Mouse (Mus musculus): ENCODE measurements around the gene Cavin3. TPM values are rescaled to one million over a fixed set of nuclear protein-coding genes. Genes with fewer than 3 reads are reported as not detected.

The Cavin3 gene
- polyA plus RNA-seq, 1 experiment from 2014 or later, result 137 TPM

DNA sequence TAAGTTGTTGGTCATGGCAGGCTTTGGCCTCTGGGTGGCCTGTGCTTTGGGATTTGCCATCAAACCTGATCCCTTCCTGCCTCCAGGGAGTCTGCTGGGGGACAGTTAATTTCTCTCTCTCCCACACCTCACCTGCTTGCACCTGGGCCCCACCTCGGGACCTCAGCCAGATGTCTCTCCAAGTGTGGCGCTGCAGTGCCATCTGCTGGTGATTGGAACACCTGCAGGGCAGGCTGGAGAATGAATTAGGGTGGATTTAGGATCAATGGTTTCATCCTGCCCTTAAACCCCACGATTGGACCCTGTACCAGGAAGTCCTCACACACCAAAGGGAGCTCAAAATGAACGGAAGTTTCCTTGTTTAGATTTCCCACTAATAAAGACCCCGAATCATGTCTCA is 33.1 kb upstream of the Cavin3 start:
- no peak overlapping the region for H3K4me2 ChIP-seq (ENCODE audit: low read depth, low read length)
- no peak overlapping the region for H3K9ac ChIP-seq (ENCODE audit: low read depth, low read length)
- H3K4me3 ChIP-seq (ENCODE audit: low read depth, low read length), result no peak overlapping the region
- H3K9me3 ChIP-seq (ENCODE audit: control insufficient read depth, low read length), result no peaks in the 10 kb centered on the region
- ATAC-seq (ENCODE audit: low read depth) (peak; percentile 45; the same call in 1 of the 2 replicates), DNase-seq (ENCODE audit: low spot score) (peak; percentile 70)
- 7% methylated on average over 5 of the region's 5 CpGs for WGBS
- H3K36me3 ChIP-seq (ENCODE audit: control insufficient read depth, insufficient read depth, low read length), result no peaks in the 10 kb centered on the region
- no peaks in the 10 kb centered on the region for H3K27me3 ChIP-seq (replicated peaks; ENCODE audit: control insufficient read depth, insufficient read depth, low read length)
- H3K4me1 ChIP-seq (ENCODE audit: control insufficient read depth, insufficient read depth, low read length), result peaks cover 5% of the 10 kb centered on the region; the same call in 1 of the 2 replicates
- no peak overlapping the region for H3K27ac ChIP-seq (replicated peaks; ENCODE audit: low read depth, low read length)

- H3K27ac ChIP-seq (replicated peaks; ENCODE audit: low read depth, low read length), result no peak overlapping the region
- no peak overlapping the region for H3K4me3 ChIP-seq (ENCODE audit: low read depth, low read length)
- no peaks in the 10 kb centered on the region for H3K27me3 ChIP-seq (replicated peaks; ENCODE audit: control insufficient read depth, insufficient read depth, low read length)
- 47% methylated on average over 5 of the region's 5 CpGs for WGBS
- no peak overlapping the region for H3K4me2 ChIP-seq (ENCODE audit: low read depth, low read length)
- H3K9me3 ChIP-seq (ENCODE audit: control insufficient read depth, low read length), result no peaks in the 10 kb centered on the region
- ATAC-seq (ENCODE audit: low read depth), result no peak
- no peak for DNase-seq (ENCODE audit: low spot score)
- peaks cover 5% of the 10 kb centered on the region; the same call in 1 of the 2 replicates for H3K4me1 ChIP-seq (ENCODE audit: control insufficient read depth, insufficient read depth, low read length)
- H3K9ac ChIP-seq (ENCODE audit: low read depth, low read length), result no peak overlapping the region
- no peaks in the 10 kb centered on the region for H3K36me3 ChIP-seq (ENCODE audit: control insufficient read depth, insufficient read depth, low read length)
Measured at GRCm38 (mm10) chr7:105514561-105514960, 32.5 kb upstream of the Cavin3 start.

DNA sequence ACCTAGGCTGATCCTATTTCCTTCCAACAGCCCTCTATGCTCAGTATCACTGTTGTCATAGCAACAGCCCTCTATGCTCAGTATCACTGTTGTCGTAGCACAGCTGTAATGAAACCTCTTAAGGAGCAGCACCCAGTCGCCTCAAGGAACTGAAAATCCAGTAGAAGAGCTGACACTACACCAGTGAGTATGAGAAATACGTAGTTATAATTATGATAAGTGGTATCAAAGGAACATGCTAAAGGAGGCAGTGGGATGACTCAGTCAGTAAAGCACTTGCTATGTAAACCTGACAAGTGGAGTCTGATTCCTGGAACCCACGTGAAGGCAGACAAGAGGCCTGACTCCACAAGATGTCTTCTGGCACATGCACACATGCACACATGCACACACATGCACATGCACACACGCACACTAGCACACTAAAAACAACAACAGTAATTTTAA is 31.8 kb upstream of the Cavin3 start:
- DNase-seq (ENCODE audit: low spot score) (no peak), ATAC-seq (ENCODE audit: low read depth) (no peak)
- no peak overlapping the region for H3K4me2 ChIP-seq (ENCODE audit: low read depth, low read length)
- H3K9me3 ChIP-seq (ENCODE audit: control insufficient read depth, low read length), result no peaks in the 10 kb centered on the region
- H3K36me3 ChIP-seq (ENCODE audit: control insufficient read depth, insufficient read depth, low read length), result no peaks in the 10 kb centered on the region
- no peak overlapping the region for H3K27ac ChIP-seq (replicated peaks; ENCODE audit: low read depth, low read length)
- 43% methylated on average over 5 of the region's 5 CpGs for WGBS
- H3K4me3 ChIP-seq (ENCODE audit: low read depth, low read length), result no peak overlapping the region
- H3K9ac ChIP-seq (ENCODE audit: low read depth, low read length), result no peak overlapping the region
- peaks cover 5% of the 10 kb centered on the region; the same call in 1 of the 2 replicates for H3K4me1 ChIP-seq (ENCODE audit: control insufficient read depth, insufficient read depth, low read length)
- no peaks in the 10 kb centered on the region for H3K27me3 ChIP-seq (replicated peaks; ENCODE audit: control insufficient read depth, insufficient read depth, low read length)

GRCm38 (mm10) chr7:105510143-105510542 is 28.0 kb upstream of the Cavin3 start:
- H3K27me3 ChIP-seq (replicated peaks; ENCODE audit: control insufficient read depth, insufficient read depth, low read length), result no peaks in the 10 kb centered on the region
- ATAC-seq (ENCODE audit: low read depth) (no peak), DNase-seq (ENCODE audit: low spot score) (no peak)
- peaks cover 5% of the 10 kb centered on the region; the same call in 1 of the 2 replicates for H3K4me1 ChIP-seq (ENCODE audit: control insufficient read depth, insufficient read depth, low read length)
- H3K9ac ChIP-seq (ENCODE audit: low read depth, low read length), result no peak overlapping the region
- no peaks in the 10 kb centered on the region for H3K36me3 ChIP-seq (ENCODE audit: control insufficient read depth, insufficient read depth, low read length)
- no peak overlapping the region for H3K4me3 ChIP-seq (ENCODE audit: low read depth, low read length)
- no peaks in the 10 kb centered on the region for H3K9me3 ChIP-seq (ENCODE audit: control insufficient read depth, low read length)
- H3K4me2 ChIP-seq (ENCODE audit: low read depth, low read length), result no peak overlapping the region
- WGBS, result 79% methylated on average over 5 of the region's 5 CpGs
- no peak overlapping the region for H3K27ac ChIP-seq (replicated peaks; ENCODE audit: low read depth, low read length)

DNA sequence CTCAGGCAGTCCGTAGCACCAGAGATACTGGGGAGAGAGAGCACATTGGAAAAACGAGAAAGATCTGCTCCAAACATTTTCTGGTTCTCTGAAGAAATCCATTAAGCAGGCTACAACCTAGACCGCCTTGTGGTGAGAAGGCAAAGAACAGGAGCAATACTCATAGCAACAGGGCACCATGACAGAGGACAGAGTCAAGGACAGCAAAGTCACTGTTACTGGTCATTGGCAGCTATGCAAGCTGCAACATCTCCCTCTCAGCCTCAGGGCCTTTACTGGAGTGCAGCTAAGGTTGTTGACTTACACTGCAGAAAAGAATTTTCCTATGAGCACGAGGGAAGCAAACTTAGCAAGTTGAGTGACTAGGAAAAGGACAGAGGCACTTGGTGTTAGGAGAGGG is 25.2 kb upstream of the Cavin3 start:
- Histone ChIP-seq H3K4me1 (ENCODE audit: control insufficient read depth, insufficient read depth, low read length) (no peaks in the 10 kb centered on the region), H3K27ac (replicated peaks; ENCODE audit: low read depth, low read length) (no peak overlapping the region), H3K4me3 (ENCODE audit: low read depth, low read length) (no peak overlapping the region), H3K27me3 (replicated peaks; ENCODE audit: control insufficient read depth, insufficient read depth, low read length) (no peaks in the 10 kb centered on the region), H3K4me2 (ENCODE audit: low read depth, low read length) (no peak overlapping the region), H3K36me3 (ENCODE audit: control insufficient read depth, insufficient read depth, low read length) (no peaks in the 10 kb centered on the region), H3K9me3 (ENCODE audit: control insufficient read depth, low read length) (no peaks in the 10 kb centered on the region), H3K9ac (ENCODE audit: low read depth, low read length) (no peak overlapping the region)
- no peak for DNase-seq (ENCODE audit: low spot score)
- ATAC-seq (ENCODE audit: low read depth), result no peak
- WGBS, result 73% methylated on average over 4 of the region's 4 CpGs

GRCm38 (mm10) chr7:105501984-105502383 is 19.9 kb upstream of the Cavin3 start:
- 83% methylated on average over 4 of the region's 4 CpGs for WGBS
- Histone ChIP-seq H3K4me3 (ENCODE audit: low read depth, low read length) (no peak overlapping the region), H3K4me2 (ENCODE audit: low read depth, low read length) (no peak overlapping the region), H3K27ac (replicated peaks; ENCODE audit: low read depth, low read length) (no peak overlapping the region), H3K36me3 (ENCODE audit: control insufficient read depth, insufficient read depth, low read length) (no peaks in the 10 kb centered on the region), H3K9me3 (ENCODE audit: control insufficient read depth, low read length) (no peaks in the 10 kb centered on the region), H3K27me3 (replicated peaks; ENCODE audit: control insufficient read depth, insufficient read depth, low read length) (no peaks in the 10 kb centered on the region), H3K9ac (ENCODE audit: low read depth, low read length) (no peak overlapping the region), H3K4me1 (ENCODE audit: control insufficient read depth, insufficient read depth, low read length) (no peaks in the 10 kb centered on the region)
- DNase-seq (ENCODE audit: low spot score), result no peak
- ATAC-seq (ENCODE audit: low read depth), result no peak

- 84% methylated on average over 1 of the region's 1 CpGs for WGBS
Measured at GRCm38 (mm10) chr7:105499676-105500075, 17.6 kb upstream of the Cavin3 start.

DNA sequence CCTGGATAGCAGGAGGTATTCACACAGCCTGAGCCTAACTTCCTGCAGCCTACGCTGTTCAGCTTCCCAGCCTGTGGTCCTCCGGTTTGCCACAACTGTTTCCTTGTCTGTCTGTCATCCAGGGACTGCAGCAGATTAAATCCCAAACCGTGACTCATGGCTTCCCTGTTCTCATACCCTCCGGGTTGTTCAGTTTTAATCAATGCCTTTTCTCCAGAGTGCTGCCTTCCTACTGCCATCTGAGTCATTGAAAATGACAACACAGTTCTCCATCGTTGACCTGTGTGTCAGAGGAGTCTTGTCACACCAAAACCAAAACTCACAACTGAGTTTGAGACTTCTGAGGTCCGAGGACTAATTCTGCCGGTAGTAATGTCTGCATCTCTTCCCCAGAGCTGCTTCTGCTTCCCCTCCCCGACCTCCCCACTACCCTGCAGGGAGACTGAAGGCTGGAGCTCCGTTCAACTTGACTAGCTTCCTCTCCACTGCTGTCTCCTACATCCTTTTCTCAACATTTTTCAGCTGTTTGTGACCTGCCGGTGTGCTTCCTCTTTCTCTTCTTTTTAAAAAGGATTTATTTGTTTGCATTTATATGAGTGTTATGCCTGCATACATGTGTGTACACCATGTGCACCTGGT is 16.9 kb upstream of the Cavin3 start:
- Histone ChIP-seq H3K4me2 (ENCODE audit: low read depth, low read length) (no peak overlapping the region), H3K27me3 (replicated peaks; ENCODE audit: control insufficient read depth, insufficient read depth, low read length) (no peaks in the 10 kb centered on the region), H3K9ac (ENCODE audit: low read depth, low read length) (no peak overlapping the region), H3K4me1 (ENCODE audit: control insufficient read depth, insufficient read depth, low read length) (no peaks in the 10 kb centered on the region), H3K27ac (replicated peaks; ENCODE audit: low read depth, low read length) (no peak overlapping the region), H3K4me3 (ENCODE audit: low read depth, low read length) (no peak overlapping the region), H3K36me3 (ENCODE audit: control insufficient read depth, insufficient read depth, low read length) (no peaks in the 10 kb centered on the region), H3K9me3 (ENCODE audit: control insufficient read depth, low read length) (no peaks in the 10 kb centered on the region)
- ATAC-seq (ENCODE audit: low read depth) (no peak), DNase-seq (ENCODE audit: low spot score) (no peak)
- 25% methylated on average over 10 of the region's 10 CpGs for WGBS

More at GRCm38 (mm10) chr7:105499676-105500075, 17.6 kb upstream of the Cavin3 start:
- Histone ChIP-seq H3K27ac (replicated peaks; ENCODE audit: low read depth, low read length) (no peak overlapping the region), H3K9me3 (ENCODE audit: control insufficient read depth, low read length) (no peaks in the 10 kb centered on the region), H3K4me3 (ENCODE audit: low read depth, low read length) (no peak overlapping the region), H3K4me1 (ENCODE audit: control insufficient read depth, insufficient read depth, low read length) (no peaks in the 10 kb centered on the region), H3K9ac (ENCODE audit: low read depth, low read length) (no peak overlapping the region), H3K36me3 (ENCODE audit: control insufficient read depth, insufficient read depth, low read length) (no peaks in the 10 kb centered on the region), H3K27me3 (replicated peaks; ENCODE audit: control insufficient read depth, insufficient read depth, low read length) (no peaks in the 10 kb centered on the region), H3K4me2 (ENCODE audit: low read depth, low read length) (no peak overlapping the region)
- ATAC-seq (ENCODE audit: low read depth) (no peak), DNase-seq (ENCODE audit: low spot score) (no peak)

DNA sequence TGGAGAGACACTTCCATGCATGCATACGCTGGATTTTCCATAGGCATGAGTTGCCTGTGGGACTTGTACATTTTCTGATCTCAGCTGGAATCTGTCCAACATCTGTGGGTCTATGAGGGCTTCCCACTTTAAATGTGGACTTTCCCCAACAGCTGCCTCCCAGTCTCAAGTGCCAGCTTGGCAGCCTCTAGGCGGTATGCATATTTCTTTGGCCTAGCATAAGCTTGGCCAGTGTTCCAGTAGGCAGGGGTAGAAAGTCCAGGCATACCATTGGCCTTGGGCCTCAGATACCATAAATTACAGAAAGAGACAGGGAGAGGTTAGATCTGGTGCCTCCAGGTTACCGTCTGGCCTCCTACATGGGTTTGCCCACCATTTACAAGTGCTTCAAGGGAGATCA is 15.8 kb upstream of the Cavin3 start:
- ATAC-seq (ENCODE audit: low read depth), result no peak
- Histone ChIP-seq H3K27me3 (replicated peaks; ENCODE audit: control insufficient read depth, insufficient read depth, low read length) (no peaks in the 10 kb centered on the region), H3K4me3 (ENCODE audit: low read depth, low read length) (no peak overlapping the region), H3K4me2 (ENCODE audit: low read depth, low read length) (no peak overlapping the region), H3K27ac (replicated peaks; ENCODE audit: low read depth, low read length) (no peak overlapping the region), H3K4me1 (ENCODE audit: control insufficient read depth, insufficient read depth, low read length) (no peaks in the 10 kb centered on the region), H3K9me3 (ENCODE audit: control insufficient read depth, low read length) (no peaks in the 10 kb centered on the region), H3K9ac (ENCODE audit: low read depth, low read length) (no peak overlapping the region), H3K36me3 (ENCODE audit: control insufficient read depth, insufficient read depth, low read length) (no peaks in the 10 kb centered on the region)
- no peak for DNase-seq (ENCODE audit: low spot score)
- WGBS, result 93% methylated on average over 3 of the region's 3 CpGs

Measured in embryonic facial prominence, embryonic 14.5 days (tissue).